Mouse (Mus musculus): Measurements from ENCODE around the gene Acyp2. TPM values are rescaled to one million over a fixed set of nuclear protein-coding genes. Genes with fewer than 3 reads are reported as not detected.

Gene Acyp2
- polyA plus RNA-seq, 1 experiment from 2014 or later = 26.3 TPM

GRCm38 (mm10) chr11:30471187-30471586 is 178.2 kb downstream of the Acyp2 start:
- Histone ChIP-seq H3K36me3 (no peaks in the 10 kb centered on the region), H3K27ac (replicated peaks) (peak overlapping the region; percentile 85), H3K4me3 (peak overlapping the region; percentile 50), H3K27me3 (no peaks in the 10 kb centered on the region), H3K9ac (0 out of 2 replicates have a peak overlapping the region, but pooled peaks have one; percentile 58), H3K4me1 (replicated peaks) (peaks cover 17% of the 10 kb centered on the region), H3K9me3 (no peaks in the 10 kb centered on the region), H3K4me2 (peak overlapping the region; percentile 73)
- WGBS = 65% methylated on average over 8 of the region's 8 CpGs
- ATAC-seq (ENCODE audit: low FRiP score, low read depth) = peak; percentile 40

Other genes with a start within 250 kb of the Acyp2 start
- gene 4930505A04Rik, start 177.8 kb downstream of the Acyp2 start, polyA plus RNA-seq (2015; fragmentation: Nextera tagmentation; extraction: Ambion mirVana) = 0.18 TPM in 1 of 2 replicates, not detected in the other
- 12.0 and 16.0 TPM in 2 replicates for gene Psme4, start 122.1 kb upstream of the Acyp2 start, polyA plus RNA-seq (2015; fragmentation: Nextera tagmentation; extraction: Ambion mirVana)
- 7.5 and 8.7 TPM in 2 replicates for gene Gpr75, start 235.8 kb upstream of the Acyp2 start, polyA plus RNA-seq (2015; fragmentation: Nextera tagmentation; extraction: Ambion mirVana)
- gene Asb3, start 235.8 kb upstream of the Acyp2 start, polyA plus RNA-seq (2015; fragmentation: Nextera tagmentation; extraction: Ambion mirVana) = 30.3 and 30.5 TPM in 2 replicates